Mouse (Mus musculus) left cerebral cortex, postnatal 10 days (tissue): Measurements from ENCODE around the gene Rab20. TPM values are rescaled to one million over a fixed set of nuclear protein-coding genes. Genes with fewer than 3 reads are reported as not detected.
"Not testable (repeated sequence)": the region's sequence is repeated elsewhere in the genome, so short reads cannot be mapped to it uniquely, and the experiment has no call there.

Source experiments
- DNase-seq, 2 experiments: peaks; one replicate each; pipeline ENCODE4 v3.0.0; 2021 to 2022; ENCODE audit warnings: low spot score in 2 of 2, mixed read lengths in 1 of 2; ENCODE audit errors: extremely low spot score in 1 of 2
- intact Hi-C: fragments of 180-260 bp; cut with DNase I; formaldehyde crosslinking; loops from one replicate; pipeline ENCODE4 v1.15.1; 2025
- total RNA-seq, 2 experiments: library from RNA; stranded (reverse); gene quantifications; 2 replicates each; pipeline ENCODE4 v1.2.3; 2021

The Rab20 gene
- total RNA-seq, 2 experiments from 2014 or later, result 0.64 to 0.67 TPM

- intact Hi-C loops, result loop anchor here (2.0 kb wide), 1 partner anchor 36 kb away; no protein-coding TSS in a partner anchor
- DNase-seq, result no peak
Measured at GRCm38 (mm10) chr8:11487229-11487628, 8.7 kb upstream of the Rab20 start.

- DNase-seq, result peak in 1 of 2 experiments; percentile 74
- intact Hi-C loops, result loop anchor here (2.0 kb wide), 1 partner anchor 35 kb away; no protein-coding TSS in a partner anchor
Measured at GRCm38 (mm10) chr8:11486142-11486541, 7.6 kb upstream of the Rab20 start.

- intact Hi-C loops, result no loop called here
- no peak for DNase-seq
Measured at GRCm38 (mm10) chr8:11482537-11482936, 4.0 kb upstream of the Rab20 start.

GRCm38 (mm10) chr8:11481876-11482275 is 3.4 kb upstream of the Rab20 start:
- intact Hi-C loops, result no loop called here
- no peak for DNase-seq

GRCm38 (mm10) chr8:11479591-11479990 is 1.1 kb upstream of the Rab20 start:
- no peak for DNase-seq
- intact Hi-C loops, result no loop called here

GRCm38 (mm10) chr8:11478807-11479527 is 457 bp upstream of the Rab20 start:
- intact Hi-C loops, result no loop called here
- no peak for DNase-seq

- DNase-seq, result no peak
- intact Hi-C loops, result no loop called here
Measured at GRCm38 (mm10) chr8:11477178-11477553, 1.3 kb downstream of the Rab20 start.

- peak in 1 of 2 experiments; percentile 56 for DNase-seq
- intact Hi-C loops, result no loop called here
Measured at GRCm38 (mm10) chr8:11476338-11477177, 2.0 kb downstream of the Rab20 start.

GRCm38 (mm10) chr8:11475876-11476275 is 2.6 kb downstream of the Rab20 start:
- intact Hi-C loops, result no loop called here
- no peak for DNase-seq

- intact Hi-C loops, result no loop called here
- DNase-seq, result no peak
Measured at GRCm38 (mm10) chr8:11475397-11475796, 3.1 kb downstream of the Rab20 start.

GRCm38 (mm10) chr8:11473072-11473471 is 5.4 kb downstream of the Rab20 start:
- no peak for DNase-seq
- intact Hi-C loops, result no loop called here

- intact Hi-C loops, result no loop called here
- DNase-seq, result no peak
Measured at GRCm38 (mm10) chr8:11471309-11471708, 7.2 kb downstream of the Rab20 start.

- intact Hi-C loops, result no loop called here
- no peak for DNase-seq
Measured at GRCm38 (mm10) chr8:11470694-11471093, 7.8 kb downstream of the Rab20 start.

GRCm38 (mm10) chr8:11469095-11469494 is 9.4 kb downstream of the Rab20 start:
- no peak for DNase-seq
- intact Hi-C loops, result no loop called here

- DNase-seq, intact Hi-C loops: not testable (repeated sequence)
Measured at GRCm38 (mm10) chr8:11466528-11466927, 12.0 kb downstream of the Rab20 start.

GRCm38 (mm10) chr8:11465619-11466018 is 12.9 kb downstream of the Rab20 start:
- intact Hi-C loops, result no loop called here
- DNase-seq, result no peak

- no peak for DNase-seq
- intact Hi-C loops, result no loop called here
Measured at GRCm38 (mm10) chr8:11464707-11464964, 13.9 kb downstream of the Rab20 start.

GRCm38 (mm10) chr8:11463889-11464706 is 14.4 kb downstream of the Rab20 start:
- intact Hi-C loops, result no loop called here

GRCm38 (mm10) chr8:11463541-11463888 is 15.0 kb downstream of the Rab20 start:
- intact Hi-C loops, result no loop called here

More at GRCm38 (mm10) chr8:11463889-11464706, 14.4 kb downstream of the Rab20 start:
- no peak for DNase-seq

More at GRCm38 (mm10) chr8:11463541-11463888, 15.0 kb downstream of the Rab20 start:
- DNase-seq, result no peak
